Mouse (Mus musculus): ENCODE measurements at regions not wholly inside any gene's neighbourhood (a gene's known extent, or its start where the extent isn't known, plus 50 kb on each side); places are given as distances from the start of the nearest gene placed in this dataset.
A peak's percentile ranks its signal among the peaks of the same experiment; 100 is the strongest.

- Histone ChIP-seq H3ac (ENCODE audit: control insufficient read depth, insufficient read length, low read depth) (no peak overlapping the region), H3K27me3 (ENCODE audit: control insufficient read depth, insufficient read depth, insufficient read length) (no peaks in the 10 kb centered on the region), H3K36me3 (ENCODE audit: control insufficient read depth, insufficient read depth) (no peaks in the 10 kb centered on the region), H3K4me3 (ENCODE audit: insufficient read depth, poor library complexity, severe bottlenecking) (no peak overlapping the region), H3K79me2 (ENCODE audit: control insufficient read depth, insufficient read depth) (no peaks in the 10 kb centered on the region), H3K79me3 (ENCODE audit: low read depth) (no peaks in the 10 kb centered on the region)
- TF ChIP-seq MYOG (IDR thresholded peaks at IDR 0.05; ENCODE audit: control insufficient read depth, extremely low read depth, insufficient read length) = no peak
- no peak for TF ChIP-seq CTCF (IDR thresholded peaks at IDR 0.05; ENCODE audit: control insufficient read depth, insufficient read depth, insufficient read length)
- TF ChIP-seq USF1 (IDR thresholded peaks at IDR 0.05; ENCODE audit: low read depth) = no peak
- no peak for TF ChIP-seq FOSL1 (IDR thresholded peaks at IDR 0.05; ENCODE audit: insufficient read depth, low read length, poor library complexity, severe bottlenecking)
- TF ChIP-seq MYOD1 (IDR thresholded peaks at IDR 0.05; ENCODE audit: control insufficient read depth, insufficient read length, low read depth) = no peak
- no peak for TF ChIP-seq CEBPB (IDR thresholded peaks at IDR 0.05; ENCODE audit: low read depth)
- no peak for TF ChIP-seq MAX (IDR thresholded peaks at IDR 0.05)
These were observed 372.1 kb downstream of the Fam198b start for GRCm38 (mm10) chr3:80256383-80256782.

GRCm38 (mm10) chr3:80263095-80263494 lies 378.8 kb downstream of the Fam198b start:
- Histone ChIP-seq H3K79me3 (ENCODE audit: low read depth) (no peaks in the 10 kb centered on the region), H3K79me2 (ENCODE audit: control insufficient read depth, insufficient read depth) (no peaks in the 10 kb centered on the region), H3K36me3 (ENCODE audit: control insufficient read depth, insufficient read depth) (no peaks in the 10 kb centered on the region), H3K27me3 (ENCODE audit: control insufficient read depth, insufficient read depth, insufficient read length) (no peaks in the 10 kb centered on the region), H3ac (ENCODE audit: control insufficient read depth, insufficient read length, low read depth) (no peak overlapping the region), H3K4me3 (ENCODE audit: insufficient read depth, poor library complexity, severe bottlenecking) (no peak overlapping the region)
- TF ChIP-seq CTCF (IDR thresholded peaks at IDR 0.05; ENCODE audit: control insufficient read depth, insufficient read depth, insufficient read length) = no peak
- no peak for TF ChIP-seq MYOD1 (IDR thresholded peaks at IDR 0.05; ENCODE audit: control insufficient read depth, insufficient read length, low read depth)
- TF ChIP-seq MAX (IDR thresholded peaks at IDR 0.05) = no peak
- no peak for TF ChIP-seq USF1 (IDR thresholded peaks at IDR 0.05; ENCODE audit: low read depth)

- no peak for TF ChIP-seq USF1 (IDR thresholded peaks at IDR 0.05; ENCODE audit: low read depth)
- no peak for TF ChIP-seq CEBPB (IDR thresholded peaks at IDR 0.05; ENCODE audit: low read depth)
- TF ChIP-seq FOSL1 (IDR thresholded peaks at IDR 0.05; ENCODE audit: insufficient read depth, low read length, poor library complexity, severe bottlenecking) = no peak
- no peak for TF ChIP-seq MYOG (IDR thresholded peaks at IDR 0.05; ENCODE audit: control insufficient read depth, extremely low read depth, insufficient read length)
- TF ChIP-seq MYOD1 (IDR thresholded peaks at IDR 0.05; ENCODE audit: control insufficient read depth, insufficient read length, low read depth) = no peak
- TF ChIP-seq MAX (IDR thresholded peaks at IDR 0.05) = no peak
- no peak for TF ChIP-seq CTCF (IDR thresholded peaks at IDR 0.05; ENCODE audit: control insufficient read depth, insufficient read depth, insufficient read length)
- H3K79me2 ChIP-seq (ENCODE audit: control insufficient read depth, insufficient read depth) = no peaks in the 10 kb centered on the region
- H3K27me3 ChIP-seq (ENCODE audit: control insufficient read depth, insufficient read depth, insufficient read length) = no peaks in the 10 kb centered on the region
- H3K4me3 ChIP-seq (ENCODE audit: insufficient read depth, poor library complexity, severe bottlenecking) = no peak overlapping the region
- H3ac ChIP-seq (ENCODE audit: control insufficient read depth, insufficient read length, low read depth) = no peak overlapping the region
- H3K36me3 ChIP-seq (ENCODE audit: control insufficient read depth, insufficient read depth) = no peaks in the 10 kb centered on the region
- H3K79me3 ChIP-seq (ENCODE audit: low read depth) = no peaks in the 10 kb centered on the region
These were observed 400.3 kb downstream of the Fam198b start for GRCm38 (mm10) chr3:80284656-80285055.

GRCm38 (mm10) chr3:80285246-80285645 lies 400.9 kb downstream of the Fam198b start:
- Histone ChIP-seq H3K79me2 (ENCODE audit: control insufficient read depth, insufficient read depth) (no peaks in the 10 kb centered on the region), H3K36me3 (ENCODE audit: control insufficient read depth, insufficient read depth) (no peaks in the 10 kb centered on the region), H3K4me3 (ENCODE audit: insufficient read depth, poor library complexity, severe bottlenecking) (no peak overlapping the region), H3K79me3 (ENCODE audit: low read depth) (no peaks in the 10 kb centered on the region), H3ac (ENCODE audit: control insufficient read depth, insufficient read length, low read depth) (no peak overlapping the region), H3K27me3 (ENCODE audit: control insufficient read depth, insufficient read depth, insufficient read length) (no peaks in the 10 kb centered on the region)
- TF ChIP-seq USF1 (IDR thresholded peaks at IDR 0.05; ENCODE audit: low read depth) = no peak
- TF ChIP-seq FOSL1 (IDR thresholded peaks at IDR 0.05; ENCODE audit: insufficient read depth, low read length, poor library complexity, severe bottlenecking) = no peak
- TF ChIP-seq MAX (IDR thresholded peaks at IDR 0.05) = no peak
- no peak for TF ChIP-seq CTCF (IDR thresholded peaks at IDR 0.05; ENCODE audit: control insufficient read depth, insufficient read depth, insufficient read length)
- no peak for TF ChIP-seq CEBPB (IDR thresholded peaks at IDR 0.05; ENCODE audit: low read depth)
- TF ChIP-seq MYOG (IDR thresholded peaks at IDR 0.05; ENCODE audit: control insufficient read depth, extremely low read depth, insufficient read length) = no peak
- TF ChIP-seq MYOD1 (IDR thresholded peaks at IDR 0.05; ENCODE audit: control insufficient read depth, insufficient read length, low read depth) = no peak

- Histone ChIP-seq H3K79me2 (ENCODE audit: control insufficient read depth, insufficient read depth) (no peaks in the 10 kb centered on the region), H3K4me3 (ENCODE audit: insufficient read depth, poor library complexity, severe bottlenecking) (no peak overlapping the region), H3K36me3 (ENCODE audit: control insufficient read depth, insufficient read depth) (no peaks in the 10 kb centered on the region), H3K79me3 (ENCODE audit: low read depth) (no peaks in the 10 kb centered on the region), H3K27me3 (ENCODE audit: control insufficient read depth, insufficient read depth, insufficient read length) (no peaks in the 10 kb centered on the region), H3ac (ENCODE audit: control insufficient read depth, insufficient read length, low read depth) (no peak overlapping the region)
- TF ChIP-seq MAX (IDR thresholded peaks at IDR 0.05) = no peak
These were observed 409.2 kb downstream of the Fam198b start for GRCm38 (mm10) chr3:80293485-80293884.

- TF ChIP-seq MAX (IDR thresholded peaks at IDR 0.05) (no peak), MYOD1 (IDR thresholded peaks at IDR 0.05; ENCODE audit: control insufficient read depth, insufficient read length, low read depth) (peak; percentile 63), USF1 (IDR thresholded peaks at IDR 0.05; ENCODE audit: low read depth) (no peak), MYOG (IDR thresholded peaks at IDR 0.05; ENCODE audit: control insufficient read depth, extremely low read depth, insufficient read length) (no peak)
- Histone ChIP-seq H3K79me2 (ENCODE audit: control insufficient read depth, insufficient read depth) (no peaks in the 10 kb centered on the region), H3K27me3 (ENCODE audit: control insufficient read depth, insufficient read depth, insufficient read length) (no peaks in the 10 kb centered on the region)
These were observed 423.3 kb downstream of the Fam198b start for GRCm38 (mm10) chr3:80307632-80308031.

More at GRCm38 (mm10) chr3:80307632-80308031, 423.3 kb downstream of the Fam198b start:
- Histone ChIP-seq H3K4me3 (ENCODE audit: insufficient read depth, poor library complexity, severe bottlenecking) (no peak overlapping the region), H3K36me3 (ENCODE audit: control insufficient read depth, insufficient read depth) (no peaks in the 10 kb centered on the region), H3K79me3 (ENCODE audit: low read depth) (no peaks in the 10 kb centered on the region), H3ac (ENCODE audit: control insufficient read depth, insufficient read length, low read depth) (no peak overlapping the region)

Measured in C2C12 (cell line).